Mouse (Mus musculus): ENCODE results near the gene Erbb3.

- TF ChIP-seq POLR2A (IDR thresholded peaks at IDR 0.05; ENCODE audit: insufficient read depth, low read length) (no peak), CTCF (IDR thresholded peaks at IDR 0.05; ENCODE audit: low read depth, low read length) (no peak), EP300 (IDR thresholded peaks at IDR 0.05; ENCODE audit: insufficient read depth, low read depth, low read length) (no peak)
These were observed 9.0 kb upstream of the Erbb3 start for GRCm38 (mm10) chr10:128598476-128598875.

Data from ES-Bruce4 (cell line).